Mouse (Mus musculus) stomach, embryonic 14.5 days (tissue): ENCODE data around the gene Tmtc2. TPM values are rescaled to one million over a fixed set of nuclear protein-coding genes. Genes with fewer than 3 reads are reported as not detected.

ENCODE experiments used
- ATAC-seq: fragments of 200-750 bp; cut with Nextera tagmentation; 2 replicates; pipeline ENCODE4 v1.8.0; 2017; ENCODE audit warnings: low read depth, moderate TSS enrichment; ENCODE audit not compliant: insufficient number of reproducible peaks, insufficient read depth, low FRiP score
- H3K27ac ChIP-seq: fragments of 300-500 bp; sonication (generic); 2 replicates; pipeline ENCODE4 v1.5.1; 2014; ENCODE audit warnings: mild to moderate bottlenecking, low read length, moderate library complexity, mixed read lengths
- H3K27me3 ChIP-seq: fragments of 300-500 bp; sonication (generic); 2 replicates; pipeline ENCODE4 v1.6.1; 2014; ENCODE audit warnings: low read length, control low read depth, mixed read lengths; ENCODE audit not compliant: control insufficient read depth, insufficient read depth
- H3K36me3 ChIP-seq: fragments of 300-500 bp; sonication (generic); 2 replicates; pipeline ENCODE4 v1.6.1; 2014; ENCODE audit warnings: mild to moderate bottlenecking, control low read depth, low read length, moderate library complexity, mixed read lengths; ENCODE audit not compliant: control insufficient read depth, insufficient read depth
- H3K4me1 ChIP-seq: fragments of 300-500 bp; sonication (generic); 2 replicates; pipeline ENCODE4 v1.6.1; 2014; ENCODE audit warnings: low read length, control low read depth, mixed read lengths; ENCODE audit not compliant: control insufficient read depth, insufficient read depth
- H3K4me2 ChIP-seq: fragments of 300-500 bp; sonication (generic); replicated peaks from 2 replicates; pipeline ENCODE4 v1.6.1; 2014; ENCODE audit warnings: low read depth, low read length, control low read depth
- H3K4me3 ChIP-seq: fragments of 300-500 bp; sonication (generic); 2 replicates; pipeline ENCODE4 v1.5.1; 2014; ENCODE audit warnings: low read depth, low read length, control low read depth
- H3K9ac ChIP-seq: fragments of 300-500 bp; sonication (generic); replicated peaks from 2 replicates; pipeline ENCODE4 v1.6.1; 2014; ENCODE audit warnings: low read depth, mild to moderate bottlenecking, control low read depth, low read length, moderate library complexity, mixed read lengths
- H3K9me3 ChIP-seq: fragments of 300-500 bp; sonication (generic); 2 replicates; pipeline ENCODE4 v1.6.1; 2016; ENCODE audit warnings: low read depth, low read length, control low read depth; ENCODE audit not compliant: control insufficient read depth
- WGBS: fragments of 180-500 bp; shearing (Covaris S2); extraction: QIAGEN DNeasy Blood & Tissue Kit; methylation state at CpG from one replicate; pipeline ENCODE4 v1.1.7; 2014; 5-methylcytosine and 5-hydroxymethylcytosine counted together
- polyA plus RNA-seq: library from polyadenylated mRNA; unstranded; fragments of >200 nt; fragmentation: Nextera tagmentation; extraction: Ambion mirVana; gene quantifications from 2 replicates; pipeline ENCODE4 v1.2.1, GENCODE M21; 2014

Gene Tmtc2
- polyA plus RNA-seq, 1 experiment from 2014 or later, result 16.4 TPM

GRCm38 (mm10) chr10:105401754-105402480 lies 172.3 kb downstream of the Tmtc2 start:
- ATAC-seq, result no peak
- 88% methylated on average over 11 of the region's 11 CpGs for WGBS
- H3K36me3 ChIP-seq, result no peaks in the 10 kb centered on the region

GRCm38 (mm10) chr10:105399316-105399715 lies 174.9 kb downstream of the Tmtc2 start:
- Histone ChIP-seq H3K27ac (no peak overlapping the region), H3K4me2 (no peak overlapping the region), H3K9me3 (no peaks in the 10 kb centered on the region), H3K9ac (no peak overlapping the region), H3K36me3 (no peaks in the 10 kb centered on the region), H3K27me3 (no peaks in the 10 kb centered on the region), H3K4me1 (no peaks in the 10 kb centered on the region), H3K4me3 (no peak overlapping the region)
- ATAC-seq, result peak; percentile 74
- WGBS, result 29% methylated on average over 5 of the region's 5 CpGs

More at GRCm38 (mm10) chr10:105401754-105402480, 172.3 kb downstream of the Tmtc2 start:
- no peak overlapping the region for H3K4me2 ChIP-seq
- no peak overlapping the region for H3K27ac ChIP-seq
- no peak overlapping the region for H3K4me3 ChIP-seq
- no peaks in the 10 kb centered on the region for H3K27me3 ChIP-seq
- no peaks in the 10 kb centered on the region for H3K9me3 ChIP-seq
- H3K4me1 ChIP-seq, result no peaks in the 10 kb centered on the region
- H3K9ac ChIP-seq, result no peak overlapping the region

GRCm38 (mm10) chr10:105384065-105384464 lies 190.2 kb downstream of the Tmtc2 start:
- H3K27me3 ChIP-seq, result no peaks in the 10 kb centered on the region
- H3K27ac ChIP-seq, result no peak overlapping the region
- H3K36me3 ChIP-seq, result no peaks in the 10 kb centered on the region
- H3K4me1 ChIP-seq, result no peaks in the 10 kb centered on the region
- H3K4me3 ChIP-seq, result no peak overlapping the region
- no peak overlapping the region for H3K4me2 ChIP-seq
- ATAC-seq, result no peak
- H3K9me3 ChIP-seq, result no peaks in the 10 kb centered on the region
- WGBS, result 63% methylated on average over 4 of the region's 4 CpGs
- H3K9ac ChIP-seq, result no peak overlapping the region

DNA sequence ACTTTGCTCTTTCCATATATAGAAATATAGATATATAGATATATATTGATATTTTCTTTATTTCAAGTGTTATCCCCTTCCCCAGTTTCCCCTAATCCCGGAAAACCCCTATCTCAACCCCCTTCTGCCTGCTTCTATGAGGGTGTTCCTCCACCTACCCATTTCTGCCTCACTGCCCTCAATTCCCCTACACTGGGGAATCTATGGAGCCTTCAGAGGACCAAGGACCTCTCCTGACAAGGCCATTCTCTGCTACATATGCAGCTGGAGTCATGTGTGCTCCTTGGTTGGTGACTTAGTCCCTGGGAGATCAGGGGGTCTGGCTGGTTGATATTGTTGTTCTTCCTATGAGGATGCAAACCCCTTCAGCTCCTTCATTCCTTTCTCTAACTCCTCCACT lies 192.5 kb downstream of the Tmtc2 start:
- Histone ChIP-seq H3K4me2 (no peak overlapping the region), H3K9me3 (no peaks in the 10 kb centered on the region), H3K4me1 (no peaks in the 10 kb centered on the region), H3K9ac (no peak overlapping the region), H3K27me3 (no peaks in the 10 kb centered on the region), H3K36me3 (no peaks in the 10 kb centered on the region), H3K27ac (no peak overlapping the region), H3K4me3 (no peak overlapping the region)
- ATAC-seq, result no peak
- 82% methylated on average over 1 of the region's 1 CpGs for WGBS

- no peak overlapping the region for H3K27ac ChIP-seq
- H3K27me3 ChIP-seq, result no peaks in the 10 kb centered on the region
- 78% methylated on average over 5 of the region's 5 CpGs for WGBS
- H3K4me2 ChIP-seq, result no peak overlapping the region
- no peak for ATAC-seq
- no peaks in the 10 kb centered on the region for H3K36me3 ChIP-seq
- H3K4me1 ChIP-seq, result no peaks in the 10 kb centered on the region
- no peak overlapping the region for H3K9ac ChIP-seq
- no peak overlapping the region for H3K4me3 ChIP-seq
- no peaks in the 10 kb centered on the region for H3K9me3 ChIP-seq
Measured at GRCm38 (mm10) chr10:105381202-105381601, 193.0 kb downstream of the Tmtc2 start.

DNA sequence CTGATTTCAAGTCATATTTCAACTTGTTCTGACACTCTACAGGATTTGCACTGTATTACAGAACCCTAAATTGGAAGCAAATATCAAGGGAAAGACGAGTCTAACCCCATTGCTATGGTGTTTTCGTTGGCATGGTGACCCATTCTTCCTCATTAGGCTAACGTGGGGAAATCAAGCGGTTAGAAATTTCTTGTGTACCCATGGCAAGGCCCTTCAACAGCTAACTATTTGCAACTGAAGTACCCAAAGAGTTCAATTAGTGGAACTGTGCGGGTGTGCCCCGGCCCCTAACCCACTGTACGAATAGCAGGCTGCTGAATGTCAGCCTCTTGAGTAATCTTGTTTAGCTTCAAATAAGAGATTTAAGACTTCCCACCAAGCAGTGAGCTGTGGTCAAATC lies 193.7 kb downstream of the Tmtc2 start:
- no peak for ATAC-seq
- H3K27me3 ChIP-seq, result no peaks in the 10 kb centered on the region
- no peaks in the 10 kb centered on the region for H3K9me3 ChIP-seq
- no peak overlapping the region for H3K9ac ChIP-seq
- no peaks in the 10 kb centered on the region for H3K36me3 ChIP-seq
- H3K4me3 ChIP-seq, result no peak overlapping the region
- 71% methylated on average over 7 of the region's 7 CpGs for WGBS
- no peak overlapping the region for H3K4me2 ChIP-seq
- H3K27ac ChIP-seq, result no peak overlapping the region
- H3K4me1 ChIP-seq, result no peaks in the 10 kb centered on the region

DNA sequence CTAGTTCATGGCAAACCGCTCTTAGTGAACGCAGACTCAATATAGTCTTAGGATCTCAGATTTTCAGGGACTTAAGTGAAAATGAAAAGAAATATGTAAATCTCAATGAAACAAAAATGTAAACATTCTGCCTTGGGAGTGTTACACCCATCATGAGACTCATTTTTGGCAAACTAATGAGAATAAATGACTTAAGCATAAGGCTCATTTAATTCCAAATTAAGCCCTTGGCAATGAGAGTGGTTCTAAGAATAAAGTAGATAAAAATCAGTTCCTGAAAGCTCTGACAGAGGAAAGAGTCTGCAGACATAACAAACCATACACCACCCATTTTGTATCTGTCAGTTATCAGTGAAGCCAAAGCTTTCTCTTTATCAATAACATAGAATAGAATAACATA lies 196.5 kb downstream of the Tmtc2 start:
- Histone ChIP-seq H3K4me1 (no peaks in the 10 kb centered on the region), H3K9ac (no peak overlapping the region), H3K4me3 (no peak overlapping the region), H3K27me3 (no peaks in the 10 kb centered on the region), H3K36me3 (no peaks in the 10 kb centered on the region), H3K27ac (no peak overlapping the region), H3K4me2 (no peak overlapping the region), H3K9me3 (no peaks in the 10 kb centered on the region)
- no peak for ATAC-seq
- WGBS, result 81% methylated on average over 2 of the region's 2 CpGs

- H3K4me3 ChIP-seq, result no peak overlapping the region
- no peak for ATAC-seq
- no peaks in the 10 kb centered on the region for H3K4me1 ChIP-seq
- WGBS, result 95% methylated on average over 8 of the region's 8 CpGs
- H3K36me3 ChIP-seq, result no peaks in the 10 kb centered on the region
- no peaks in the 10 kb centered on the region for H3K27me3 ChIP-seq
- H3K9ac ChIP-seq, result no peak overlapping the region
- no peaks in the 10 kb centered on the region for H3K9me3 ChIP-seq
- H3K27ac ChIP-seq, result no peak overlapping the region
- H3K4me2 ChIP-seq, result no peak overlapping the region
Measured at GRCm38 (mm10) chr10:105373265-105373664, 201.0 kb downstream of the Tmtc2 start.

DNA sequence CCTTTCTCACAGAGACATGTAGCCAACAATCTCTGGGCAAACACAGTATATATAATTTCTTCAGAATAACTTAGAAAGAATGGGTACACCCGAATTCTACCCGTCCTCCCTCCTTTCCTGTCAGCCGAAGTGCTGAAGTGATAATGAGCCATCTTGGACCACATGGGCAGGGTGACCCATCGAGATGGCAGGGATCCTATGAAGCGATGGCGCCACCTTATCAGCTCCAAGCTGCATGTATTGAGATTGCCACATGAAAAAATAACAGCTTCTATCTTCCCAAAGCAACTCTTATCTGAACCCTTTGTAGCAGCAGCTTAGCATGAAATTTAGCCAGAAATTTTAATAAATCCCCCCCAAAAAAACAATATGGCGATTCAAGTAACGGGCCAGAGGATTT lies 206.0 kb downstream of the Tmtc2 start:
- WGBS, result 89% methylated on average over 8 of the region's 8 CpGs

More for the DNA sequence above, 206.0 kb downstream of the Tmtc2 start:
- Histone ChIP-seq H3K9me3 (no peaks in the 10 kb centered on the region), H3K4me2 (no peak overlapping the region), H3K9ac (no peak overlapping the region), H3K36me3 (no peaks in the 10 kb centered on the region), H3K27me3 (no peaks in the 10 kb centered on the region), H3K4me3 (no peak overlapping the region), H3K4me1 (no peaks in the 10 kb centered on the region), H3K27ac (no peak overlapping the region)
- no peak for ATAC-seq
